Mouse (Mus musculus): ENCODE data around the gene Casc3.
A peak's percentile ranks its signal among the peaks of the same experiment; 100 is the strongest.

GRCm38 (mm10) chr11:98788550-98789218 lies 16.0 kb upstream of the Casc3 start:
- TF ChIP-seq POLR2A (IDR thresholded peaks at IDR 0.05; ENCODE audit: low read depth, low read length) = peak; percentile 34; the same call in 1 of the 2 replicates
- TF ChIP-seq CTCF (IDR thresholded peaks at IDR 0.05; ENCODE audit: borderline replicate concordance, insufficient read depth, low read length) = peak; percentile 63; the same call in 1 of the 2 replicates

Measured in embryonic fibroblast, embryonic 13.5 days (primary cell).